Mouse (Mus musculus) intestine, embryonic 14.5 days (tissue): ENCODE measurements around the gene Bcl2a1c. TPM values are rescaled to one million over a fixed set of nuclear protein-coding genes. Genes with fewer than 3 reads are reported as not detected.
"Not testable (repeated sequence)": the region's sequence is repeated elsewhere in the genome, so short reads cannot be mapped to it uniquely, and the experiment has no call there.

Source experiments
- ATAC-seq: fragments of 200-750 bp; cut with Nextera tagmentation; replicated peaks from 2 replicates; pipeline ENCODE4 v1.8.0; 2017; ENCODE audit warnings: low read depth, moderate number of reproducible peaks, moderate TSS enrichment, moderate library complexity; ENCODE audit not compliant: low FRiP score, low TSS enrichment
- DNase-seq: peaks from one replicate; pipeline ENCODE4 v3.0.0-alpha.2; 2018; ENCODE audit warnings: low spot score
- H3K27ac ChIP-seq: fragments of 300-500 bp; sonication (generic); 2 replicates; pipeline ENCODE4 v1.5.1; 2014; ENCODE audit warnings: low read depth, mild to moderate bottlenecking, control low read depth
- H3K27me3 ChIP-seq: fragments of 300-500 bp; sonication (generic); replicated peaks from 2 replicates; pipeline ENCODE4 v1.6.1; 2014; ENCODE audit warnings: low read length, control low read depth; ENCODE audit not compliant: control insufficient read depth, insufficient read depth
- H3K36me3 ChIP-seq: fragments of 300-500 bp; sonication (generic); 2 replicates; pipeline ENCODE4 v1.6.1; 2014; ENCODE audit warnings: low read length, control low read depth; ENCODE audit not compliant: control insufficient read depth, insufficient read depth
- H3K4me1 ChIP-seq: fragments of 300-500 bp; sonication (generic); replicated peaks from 2 replicates; pipeline ENCODE4 v1.6.1; 2014; ENCODE audit warnings: low read length, control low read depth, mixed read lengths; ENCODE audit not compliant: control insufficient read depth, insufficient read depth
- H3K4me2 ChIP-seq: fragments of 300-500 bp; sonication (generic); 2 replicates; pipeline ENCODE4 v1.6.1; 2014; ENCODE audit warnings: low read length
- H3K4me3 ChIP-seq: fragments of 300-500 bp; sonication (generic); 2 replicates; pipeline ENCODE4 v1.5.1; 2014; ENCODE audit warnings: low read depth, low read length, control low read depth, mixed read lengths
- H3K9ac ChIP-seq: fragments of 300-500 bp; sonication (generic); 2 replicates; pipeline ENCODE4 v1.6.1; 2014; ENCODE audit warnings: mild to moderate bottlenecking, low read length
- H3K9me3 ChIP-seq: fragments of 300-500 bp; sonication (generic); 2 replicates; pipeline ENCODE4 v1.6.1; 2016; ENCODE audit warnings: low read length, control low read depth; ENCODE audit not compliant: control insufficient read depth
- WGBS: fragments of 180-500 bp; shearing (Covaris S2); extraction: QIAGEN DNeasy Blood & Tissue Kit; methylation state at CpG from one replicate; pipeline ENCODE4 v1.1.7; 2014; 5-methylcytosine and 5-hydroxymethylcytosine counted together
- polyA plus RNA-seq: library from polyadenylated mRNA; unstranded; fragments of >200 nt; fragmentation: Nextera tagmentation; extraction: Ambion mirVana; gene quantifications from 2 replicates; pipeline ENCODE4 v1.2.1, GENCODE M21; 2014

Bcl2a1c gene
- polyA plus RNA-seq, 1 experiment from 2014 or later = not detected

- H3K36me3 ChIP-seq = peaks cover 17% of the 10 kb centered on the region
- not testable (repeated sequence) for H3K9me3 ChIP-seq, ATAC-seq, H3K4me2 ChIP-seq, H3K27ac ChIP-seq, H3K4me1 ChIP-seq, H3K9ac ChIP-seq, H3K27me3 ChIP-seq, H3K4me3 ChIP-seq
- WGBS = 32% methylated on average over 5 of the region's 5 CpGs
- peak; percentile 48 for DNase-seq
Observed at GRCm38 (mm10) chr9:114371717-114372116, 41.8 kb downstream of the Bcl2a1c start.

GRCm38 (mm10) chr9:114375276-114375962 lies 45.5 kb downstream of the Bcl2a1c start:
- DNase-seq (peak; percentile 31), ATAC-seq (no peak)
- H3K9me3 ChIP-seq = no peaks in the 10 kb centered on the region
- no peaks in the 10 kb centered on the region for H3K27me3 ChIP-seq
- H3K4me2 ChIP-seq = no peak overlapping the region
- no peaks in the 10 kb centered on the region for H3K4me1 ChIP-seq
- H3K9ac ChIP-seq = no peak overlapping the region
- H3K36me3 ChIP-seq = peaks cover 45% of the 10 kb centered on the region
- WGBS = 85% methylated on average over 10 of the region's 10 CpGs
- no peak overlapping the region for H3K27ac ChIP-seq
- H3K4me3 ChIP-seq = no peak overlapping the region

- Histone ChIP-seq H3K4me1 (no peaks in the 10 kb centered on the region), H3K36me3 (peaks cover 45% of the 10 kb centered on the region), H3K27ac (no peak overlapping the region), H3K9me3 (no peaks in the 10 kb centered on the region), H3K4me2 (no peak overlapping the region), H3K9ac (no peak overlapping the region), H3K4me3 (no peak overlapping the region), H3K27me3 (no peaks in the 10 kb centered on the region)
- ATAC-seq (no peak), DNase-seq (no peak)
- WGBS = 93% methylated on average over 10 of the region's 10 CpGs
Observed at GRCm38 (mm10) chr9:114377168-114377567, 47.2 kb downstream of the Bcl2a1c start.

- Histone ChIP-seq H3K4me2 (no peak overlapping the region), H3K9ac (no peak overlapping the region)
Observed at GRCm38 (mm10) chr9:114379871-114380270, 49.9 kb downstream of the Bcl2a1c start.

More at GRCm38 (mm10) chr9:114379871-114380270, 49.9 kb downstream of the Bcl2a1c start:
- ATAC-seq (no peak), DNase-seq (no peak)
- 78% methylated on average over 12 of the region's 12 CpGs for WGBS
- Histone ChIP-seq H3K4me1 (no peaks in the 10 kb centered on the region), H3K27me3 (no peaks in the 10 kb centered on the region), H3K9me3 (no peaks in the 10 kb centered on the region), H3K27ac (no peak overlapping the region), H3K36me3 (peaks cover 63% of the 10 kb centered on the region), H3K4me3 (no peak overlapping the region)

Other genes with a start within 250 kb of the Bcl2a1c start
- 124 and 126 TPM in 2 replicates for gene Crtap, start 60.5 kb downstream of the Bcl2a1c start, polyA plus RNA-seq
- 72.0 and 76.0 TPM in 2 replicates for gene Glb1, start 70.9 kb downstream of the Bcl2a1c start, polyA plus RNA-seq
- 5.1 and 5.5 TPM in 2 replicates for gene Tmppe, start 71.0 kb downstream of the Bcl2a1c start, polyA plus RNA-seq
- 0.08 TPM in 2 replicates for gene Ccr4, start 174.8 kb downstream of the Bcl2a1c start, polyA plus RNA-seq
- gene C130032M10Rik, start 185.6 kb downstream of the Bcl2a1c start, polyA plus RNA-seq = 0.46 TPM in 1 of 2 replicates, not detected in the other
- gene Trim71, start 234.2 kb downstream of the Bcl2a1c start, polyA plus RNA-seq = 2.7 and 2.9 TPM in 2 replicates